Mouse (Mus musculus): ENCODE data around the gene Bcl2l12. TPM values are rescaled to one million over a fixed set of nuclear protein-coding genes. Genes with fewer than 3 reads are reported as not detected.

Gene Bcl2l12
- polyA plus RNA-seq, 1 experiment from 2014 or later, result 83.9 TPM

Small RNA genes within 50 kb of the gene (microRNA-seq; reads per million reads assigned to microRNA genes)
- not detected for gene Mir7054

Other genes starting within 250 kb of the Bcl2l12 start
- gene Zfp473, start 247.7 kb downstream of the Bcl2l12 start, polyA plus RNA-seq (2016; fragmentation: Nextera tagmentation; extraction: Ambion mirVana), result 3.5 and 4.3 TPM in 2 replicates
- 168 and 172 TPM in 2 replicates for gene Nup62, start 182.6 kb downstream of the Bcl2l12 start, polyA plus RNA-seq (2016; fragmentation: Nextera tagmentation; extraction: Ambion mirVana)
- gene Il4i1, start 182.3 kb downstream of the Bcl2l12 start, polyA plus RNA-seq (2016; fragmentation: Nextera tagmentation; extraction: Ambion mirVana), result 0.85 and 1.7 TPM in 2 replicates
- 3.3 and 3.6 TPM in 2 replicates for gene Atf5, start 182.1 kb downstream of the Bcl2l12 start, polyA plus RNA-seq (2016; fragmentation: Nextera tagmentation; extraction: Ambion mirVana)
- 84.3 and 84.6 TPM in 2 replicates for gene Akt1s1, start 149.7 kb downstream of the Bcl2l12 start, polyA plus RNA-seq (2016; fragmentation: Nextera tagmentation; extraction: Ambion mirVana)
- gene Tbc1d17, start 149.6 kb downstream of the Bcl2l12 start, polyA plus RNA-seq (2016; fragmentation: Nextera tagmentation; extraction: Ambion mirVana), result 72.8 and 73.6 TPM in 2 replicates
- 37.8 and 39.8 TPM in 2 replicates for gene Pnkp, start 141.6 kb downstream of the Bcl2l12 start, polyA plus RNA-seq (2016; fragmentation: Nextera tagmentation; extraction: Ambion mirVana)
- 415 and 438 TPM in 2 replicates for gene Ptov1, start 128.9 kb downstream of the Bcl2l12 start, polyA plus RNA-seq (2016; fragmentation: Nextera tagmentation; extraction: Ambion mirVana)
- gene Med25, start 106.0 kb downstream of the Bcl2l12 start, polyA plus RNA-seq (2016; fragmentation: Nextera tagmentation; extraction: Ambion mirVana), result 175 and 185 TPM in 2 replicates
- gene Fuz, start 102.6 kb downstream of the Bcl2l12 start, polyA plus RNA-seq (2016; fragmentation: Nextera tagmentation; extraction: Ambion mirVana), result 24.8 and 25.0 TPM in 2 replicates
- gene Ap2a1, start 69.2 kb downstream of the Bcl2l12 start, polyA plus RNA-seq (2016; fragmentation: Nextera tagmentation; extraction: Ambion mirVana), result 69.1 and 69.5 TPM in 2 replicates
- 0.47 TPM in 1 of 2 replicates, not detected in the other for gene Tsks, start 55.5 kb downstream of the Bcl2l12 start, polyA plus RNA-seq (2016; fragmentation: Nextera tagmentation; extraction: Ambion mirVana)
- 19.4 and 20.8 TPM in 2 replicates for gene Cpt1c, start 23.9 kb downstream of the Bcl2l12 start, polyA plus RNA-seq (2016; fragmentation: Nextera tagmentation; extraction: Ambion mirVana)
- 909 and 984 TPM in 2 replicates for gene Prmt1, start 12.1 kb downstream of the Bcl2l12 start, polyA plus RNA-seq (2016; fragmentation: Nextera tagmentation; extraction: Ambion mirVana)
- 70.5 and 76.0 TPM in 2 replicates for gene Irf3, start 1.1 kb downstream of the Bcl2l12 start, polyA plus RNA-seq (2016; fragmentation: Nextera tagmentation; extraction: Ambion mirVana)
- gene Scaf1, start 17.7 kb upstream of the Bcl2l12 start, polyA plus RNA-seq (2016; fragmentation: Nextera tagmentation; extraction: Ambion mirVana), result 39.9 and 41.0 TPM in 2 replicates
- gene Rras, start 19.2 kb upstream of the Bcl2l12 start, polyA plus RNA-seq (2016; fragmentation: Nextera tagmentation; extraction: Ambion mirVana), result 15.0 and 16.8 TPM in 2 replicates
- gene Prr12, start 54.2 kb upstream of the Bcl2l12 start, polyA plus RNA-seq (2016; fragmentation: Nextera tagmentation; extraction: Ambion mirVana), result 11.9 and 12.7 TPM in 2 replicates
- gene Nosip, start 63.7 kb upstream of the Bcl2l12 start, polyA plus RNA-seq (2016; fragmentation: Nextera tagmentation; extraction: Ambion mirVana), result 61.2 and 67.6 TPM in 2 replicates
- 16.5 and 17.7 TPM in 2 replicates for gene Prrg2, start 64.0 kb upstream of the Bcl2l12 start, polyA plus RNA-seq (2016; fragmentation: Nextera tagmentation; extraction: Ambion mirVana)
- gene Rcn3, start 93.5 kb upstream of the Bcl2l12 start, polyA plus RNA-seq (2016; fragmentation: Nextera tagmentation; extraction: Ambion mirVana), result 101 and 113 TPM in 2 replicates
- gene Fcgrt, start 105.1 kb upstream of the Bcl2l12 start, polyA plus RNA-seq (2016; fragmentation: Nextera tagmentation; extraction: Ambion mirVana), result 5.5 and 5.9 TPM in 2 replicates
- gene Rps11, start 125.7 kb upstream of the Bcl2l12 start, polyA plus RNA-seq (2016; fragmentation: Nextera tagmentation; extraction: Ambion mirVana), result 1,843 and 1,853 TPM in 2 replicates
- 1,219 and 1,234 TPM in 2 replicates for gene Rpl13a, start 130.0 kb upstream of the Bcl2l12 start, polyA plus RNA-seq (2016; fragmentation: Nextera tagmentation; extraction: Ambion mirVana)
- gene Gm45713, start 137.5 kb upstream of the Bcl2l12 start, polyA plus RNA-seq (2016; fragmentation: Nextera tagmentation; extraction: Ambion mirVana), result 0.11 and 0.27 TPM in 2 replicates
- gene Flt3l, start 137.7 kb upstream of the Bcl2l12 start, polyA plus RNA-seq (2016; fragmentation: Nextera tagmentation; extraction: Ambion mirVana), result 1.1 and 1.4 TPM in 2 replicates
- gene Pih1d1, start 155.6 kb upstream of the Bcl2l12 start, polyA plus RNA-seq (2016; fragmentation: Nextera tagmentation; extraction: Ambion mirVana), result 98.5 and 99.6 TPM in 2 replicates
- gene Aldh16a1, start 155.9 kb upstream of the Bcl2l12 start, polyA plus RNA-seq (2016; fragmentation: Nextera tagmentation; extraction: Ambion mirVana), result 53.0 and 55.1 TPM in 2 replicates
- gene Slc17a7, start 165.2 kb upstream of the Bcl2l12 start, polyA plus RNA-seq (2016; fragmentation: Nextera tagmentation; extraction: Ambion mirVana), result 0.95 and 1.2 TPM in 2 replicates
- 0.15 TPM in 1 of 2 replicates, not detected in the other for gene Gfy, start 180.9 kb upstream of the Bcl2l12 start, polyA plus RNA-seq (2016; fragmentation: Nextera tagmentation; extraction: Ambion mirVana)
- 0.33 TPM in 1 of 2 replicates, not detected in the other for gene Pth2, start 182.3 kb upstream of the Bcl2l12 start, polyA plus RNA-seq (2016; fragmentation: Nextera tagmentation; extraction: Ambion mirVana)
- 0.57 and 0.66 TPM in 2 replicates for gene Ccdc155, start 206.2 kb upstream of the Bcl2l12 start, polyA plus RNA-seq (2016; fragmentation: Nextera tagmentation; extraction: Ambion mirVana)
- 1.0 TPM in 2 replicates for gene Dkkl1, start 213.4 kb upstream of the Bcl2l12 start, polyA plus RNA-seq (2016; fragmentation: Nextera tagmentation; extraction: Ambion mirVana)
- 337 and 380 TPM in 2 replicates for gene Tead2, start 217.0 kb upstream of the Bcl2l12 start, polyA plus RNA-seq (2016; fragmentation: Nextera tagmentation; extraction: Ambion mirVana)
- gene Cd37, start 240.4 kb upstream of the Bcl2l12 start, polyA plus RNA-seq (2016; fragmentation: Nextera tagmentation; extraction: Ambion mirVana), result 1.1 TPM in 2 replicates
- not detected in 2 replicates for gene Slc6a16, start 242.4 kb upstream of the Bcl2l12 start, polyA plus RNA-seq (2016; fragmentation: Nextera tagmentation; extraction: Ambion mirVana)

Data from forebrain, embryonic 10.5 days (tissue).